Mouse (Mus musculus): ENCODE data around the gene Pum1.

- TF ChIP-seq POLR2A (IDR thresholded peaks at IDR 0.05; ENCODE audit: borderline replicate concordance, control insufficient read depth, low read depth, low read length) (no peak), CTCF (IDR thresholded peaks at IDR 0.05; ENCODE audit: control insufficient read depth, insufficient read depth, low read length) (no peak)
Measured at GRCm38 (mm10) chr4:130630232-130630847, 32.8 kb upstream of the Pum1 start.
